Mouse (Mus musculus) midbrain, embryonic 12.5 days (tissue): Measurements from ENCODE around the gene Ddx5. TPM values are rescaled to one million over a fixed set of nuclear protein-coding genes. Genes with fewer than 3 reads are reported as not detected.
"Not testable (repeated sequence)": the region's sequence is repeated elsewhere in the genome, so short reads cannot be mapped to it uniquely, and the experiment has no call there.

ENCODE experiments used
- ATAC-seq: fragments of 200-750 bp; cut with Nextera tagmentation; 2 replicates; pipeline ENCODE4 v1.8.0; 2017; ENCODE audit warnings: low read depth, moderate TSS enrichment, moderate library complexity; ENCODE audit not compliant: low FRiP score
- H3K27ac ChIP-seq: fragments of 300-500 bp; sonication (generic); replicated peaks from 2 replicates; pipeline ENCODE4 v1.5.1; 2016; ENCODE audit warnings: mild to moderate bottlenecking
- H3K27me3 ChIP-seq: fragments of 300-500 bp; sonication (generic); 2 replicates; pipeline ENCODE4 v1.6.1; 2016; ENCODE audit warnings: mild to moderate bottlenecking
- H3K36me3 ChIP-seq: fragments of 300-500 bp; sonication (generic); 2 replicates; pipeline ENCODE4 v1.6.1; 2016
- H3K4me1 ChIP-seq: fragments of 300-500 bp; sonication (generic); 2 replicates; pipeline ENCODE4 v1.6.1; 2016
- H3K4me2 ChIP-seq: fragments of 300-500 bp; sonication (generic); replicated peaks from 2 replicates; pipeline ENCODE4 v1.6.1; 2016; ENCODE audit warnings: mild to moderate bottlenecking, moderate library complexity
- H3K4me3 ChIP-seq: fragments of 300-500 bp; sonication (generic); 2 replicates; pipeline ENCODE4 v1.5.1; 2016; ENCODE audit warnings: mild to moderate bottlenecking
- H3K9ac ChIP-seq: fragments of 300-500 bp; sonication (generic); replicated peaks from 2 replicates; pipeline ENCODE4 v1.6.1; 2016; ENCODE audit warnings: mild to moderate bottlenecking, moderate library complexity
- H3K9me3 ChIP-seq: fragments of 300-500 bp; sonication (generic); 2 replicates; pipeline ENCODE4 v1.6.1; 2016; ENCODE audit warnings: mild to moderate bottlenecking
- WGBS: fragments of 180-500 bp; shearing (Covaris S2); methylation state at CpG from one replicate; pipeline ENCODE4 v1.1.7; 2016; 5-methylcytosine and 5-hydroxymethylcytosine counted together
- polyA plus RNA-seq: library from polyadenylated mRNA; unstranded; fragments of >200 nt; fragmentation: Nextera tagmentation; extraction: Ambion mirVana; gene quantifications from 2 replicates; pipeline ENCODE4 v1.2.1, GENCODE M21; 2016

Gene Ddx5
- polyA plus RNA-seq, 1 experiment from 2014 or later, result 486 TPM

GRCm38 (mm10) chr11:106752103-106752502, 36.9 kb downstream of the Ddx5 start:
- no peak overlapping the region for H3K27ac ChIP-seq
- H3K4me3 ChIP-seq, result no peak overlapping the region
- H3K4me2 ChIP-seq, result no peak overlapping the region
- H3K36me3 ChIP-seq, result no peaks in the 10 kb centered on the region
- H3K27me3 ChIP-seq, result no peaks in the 10 kb centered on the region
- no peaks in the 10 kb centered on the region for H3K9me3 ChIP-seq
- 89% methylated on average over 7 of the region's 7 CpGs for WGBS
- no peak for ATAC-seq
- no peak overlapping the region for H3K9ac ChIP-seq
- H3K4me1 ChIP-seq, result no peaks in the 10 kb centered on the region

GRCm38 (mm10) chr11:106751039-106752018, 37.7 kb downstream of the Ddx5 start, which contains the start of gene Milr1:
TSS of gene Milr1 (plus strand) at chr11:106751226.
- WGBS, result 90% methylated on average over 17 of the region's 17 CpGs
- Histone ChIP-seq H3K27me3 (no peaks in the 10 kb centered on the region), H3K27ac (no peak within 1 kb of the TSS), H3K9me3 (no peaks in the 10 kb centered on the region), H3K4me2 (no peak within 1 kb of the TSS), H3K36me3 (no peaks in the 10 kb centered on the region), H3K4me1 (no peaks in the 10 kb centered on the region), H3K4me3 (no peak within 1 kb of the TSS), H3K9ac (no peak within 1 kb of the TSS)
- ATAC-seq, result no peak

- 87% methylated on average over 13 of the region's 13 CpGs for WGBS
These were observed 38.7 kb downstream of the Ddx5 start, which contains the start of gene Pecam1 for GRCm38 (mm10) chr11:106750121-106750751. TSS of gene Pecam1 (minus strand) at chr11:106750628.

GRCm38 (mm10) chr11:106749557-106750120, 39.3 kb downstream of the Ddx5 start:
- not testable (repeated sequence) for H3K4me3 ChIP-seq, H3K9me3 ChIP-seq, H3K4me2 ChIP-seq, H3K4me1 ChIP-seq, H3K27ac ChIP-seq, H3K36me3 ChIP-seq, H3K27me3 ChIP-seq, H3K9ac ChIP-seq, ATAC-seq
- WGBS, result 96% methylated on average over 7 of the region's 7 CpGs

More at GRCm38 (mm10) chr11:106750121-106750751, 38.7 kb downstream of the Ddx5 start, which contains the start of gene Pecam1:
- no peaks in the 10 kb centered on the region for H3K27me3 ChIP-seq
- H3K9me3 ChIP-seq, result no peaks in the 10 kb centered on the region
- H3K4me1 ChIP-seq, result no peaks in the 10 kb centered on the region
- H3K27ac ChIP-seq, result no peak within 1 kb of the TSS
- H3K36me3 ChIP-seq, result no peaks in the 10 kb centered on the region
- no peak for ATAC-seq
- no peak within 1 kb of the TSS for H3K4me3 ChIP-seq
- H3K9ac ChIP-seq, result no peak within 1 kb of the TSS
- H3K4me2 ChIP-seq, result no peak within 1 kb of the TSS

GRCm38 (mm10) chr11:106744949-106745348, 44.0 kb downstream of the Ddx5 start:
- no peak for ATAC-seq
- Histone ChIP-seq H3K36me3 (no peaks in the 10 kb centered on the region), H3K4me1 (peaks cover 5% of the 10 kb centered on the region), H3K27me3 (no peaks in the 10 kb centered on the region), H3K27ac (no peak overlapping the region), H3K4me2 (no peak overlapping the region), H3K9ac (no peak overlapping the region), H3K9me3 (no peaks in the 10 kb centered on the region), H3K4me3 (no peak overlapping the region)
- WGBS, result 93% methylated on average over 5 of the region's 5 CpGs

GRCm38 (mm10) chr11:106742388-106742841, 46.6 kb downstream of the Ddx5 start:
- no peak overlapping the region for H3K4me2 ChIP-seq
- no peak overlapping the region for H3K27ac ChIP-seq
- no peak for ATAC-seq
- no peaks in the 10 kb centered on the region for H3K27me3 ChIP-seq
- H3K4me3 ChIP-seq, result no peak overlapping the region
- H3K9ac ChIP-seq, result no peak overlapping the region
- H3K9me3 ChIP-seq, result no peaks in the 10 kb centered on the region
- no peaks in the 10 kb centered on the region for H3K36me3 ChIP-seq
- peaks cover 10% of the 10 kb centered on the region for H3K4me1 ChIP-seq
- 60% methylated on average over 6 of the region's 6 CpGs for WGBS

GRCm38 (mm10) chr11:106741826-106742225, 47.2 kb downstream of the Ddx5 start:
- Histone ChIP-seq H3K9me3 (no peaks in the 10 kb centered on the region), H3K36me3 (no peaks in the 10 kb centered on the region), H3K9ac (no peak overlapping the region), H3K4me3 (no peak overlapping the region), H3K4me1 (peaks cover 16% of the 10 kb centered on the region), H3K27ac (no peak overlapping the region), H3K27me3 (no peaks in the 10 kb centered on the region), H3K4me2 (no peak overlapping the region)
- WGBS, result 89% methylated on average over 3 of the region's 3 CpGs
- no peak for ATAC-seq

GRCm38 (mm10) chr11:106741232-106741631, 47.8 kb downstream of the Ddx5 start:
- 40% methylated on average over 6 of the region's 6 CpGs for WGBS
- Histone ChIP-seq H3K4me3 (no peak overlapping the region), H3K9ac (no peak overlapping the region), H3K4me1 (peaks cover 22% of the 10 kb centered on the region), H3K27me3 (no peaks in the 10 kb centered on the region), H3K4me2 (no peak overlapping the region), H3K27ac (no peak overlapping the region), H3K9me3 (no peaks in the 10 kb centered on the region), H3K36me3 (no peaks in the 10 kb centered on the region)
- ATAC-seq, result no peak

- H3K9me3 ChIP-seq, H3K4me3 ChIP-seq, H3K36me3 ChIP-seq, H3K27me3 ChIP-seq, ATAC-seq, H3K27ac ChIP-seq, H3K9ac ChIP-seq, H3K4me2 ChIP-seq: not testable (repeated sequence)
- WGBS, result 93% methylated on average over 5 of the region's 8 CpGs
- H3K4me1 ChIP-seq, result peaks cover 24% of the 10 kb centered on the region
These were observed 48.3 kb downstream of the Ddx5 start for GRCm38 (mm10) chr11:106740724-106741123.

- H3K36me3 ChIP-seq, result no peaks in the 10 kb centered on the region
- peaks cover 24% of the 10 kb centered on the region for H3K4me1 ChIP-seq
- WGBS, result 90% methylated on average over 2 of the region's 2 CpGs
- no peak overlapping the region for H3K4me3 ChIP-seq
- no peaks in the 10 kb centered on the region for H3K27me3 ChIP-seq
- no peaks in the 10 kb centered on the region for H3K9me3 ChIP-seq
- H3K27ac ChIP-seq, result no peak overlapping the region
- H3K4me2 ChIP-seq, result no peak overlapping the region
- H3K9ac ChIP-seq, result no peak overlapping the region
- no peak for ATAC-seq
These were observed 49.9 kb downstream of the Ddx5 start for GRCm38 (mm10) chr11:106739116-106739515.

GRCm38 (mm10) chr11:106737178-106737621, 51.8 kb downstream of the Ddx5 start:
- Histone ChIP-seq H3K27me3 (no peaks in the 10 kb centered on the region), H3K4me3 (no peak overlapping the region), H3K9me3 (no peaks in the 10 kb centered on the region), H3K9ac (peak overlapping the region; percentile 29; the same call in 1 of the 2 replicates), H3K4me1 (peaks cover 24% of the 10 kb centered on the region), H3K36me3 (no peaks in the 10 kb centered on the region), H3K27ac (peak overlapping the region; percentile 75), H3K4me2 (peak overlapping the region; percentile 24; the same call in 1 of the 2 replicates)
- WGBS, result 5% methylated on average over 12 of the region's 12 CpGs
- peak; percentile 23; the same call in 1 of the 2 replicates for ATAC-seq
